Mouse (Mus musculus) CH12.LX (cell line): ENCODE data around the gene Dnajc11. TPM values are rescaled to one million over a fixed set of nuclear protein-coding genes. Genes with fewer than 3 reads are reported as not detected.

Experiments
- DNase-seq: peaks from one replicate; pipeline ENCODE4 v3.0.0-alpha.2; 2013; ENCODE audit errors: extremely low read depth
- H3K27ac ChIP-seq: 2 replicates; pipeline ENCODE4 v1.5.1; 2012; ENCODE audit warnings: low read depth, mild to moderate bottlenecking, control low read depth, moderate library complexity; ENCODE audit not compliant: insufficient read depth
- H3K27me3 ChIP-seq: replicated peaks from 2 replicates; pipeline ENCODE3; 2012; ENCODE audit warnings: inconsistent platforms
- H3K36me3 ChIP-seq, 2 experiments: replicated peaks in 1 of 2; 2 replicates each; pipeline versions ENCODE3 to v1.6.1; 2012; ENCODE audit warnings: inconsistent platforms in 1 of 2, low read length in 1 of 2, mild to moderate bottlenecking in 1 of 2, mixed read lengths in 1 of 2, moderate library complexity in 1 of 2; ENCODE audit not compliant: control insufficient read depth in 1 of 2, insufficient read depth in 1 of 2
- H3K4me1 ChIP-seq, 2 experiments: 2 replicates each; pipeline ENCODE4 v1.6.1; 2012; ENCODE audit warnings: inconsistent platforms in 1 of 2, moderate library complexity in 1 of 2; ENCODE audit not compliant: insufficient read depth in 2 of 2, control insufficient read depth in 1 of 2
- H3K4me2 ChIP-seq: 2 replicates; pipeline ENCODE4 v1.6.1; 2012; ENCODE audit warnings: low read depth, mild to moderate bottlenecking, control low read depth; ENCODE audit not compliant: poor library complexity, insufficient read depth, severe bottlenecking
- H3K4me3 ChIP-seq, 3 experiments: fragments of 150-350 bp in 1 of 3; sonication (generic) in 1 of 3; replicated peaks in 1 of 3; 2 replicates each; pipeline versions ENCODE3 to v1.5.1; 2011 to 2012; ENCODE audit warnings: low read depth in 2 of 3, low read length in 2 of 3, mild to moderate bottlenecking in 2 of 3, moderate library complexity in 2 of 3, control low read depth in 1 of 3, improper control_type of control experiment in 1 of 3, inconsistent platforms in 1 of 3, mixed read lengths in 1 of 3; ENCODE audit not compliant: poor library complexity in 1 of 3
- H3K79me2 ChIP-seq: replicated peaks from 2 replicates; pipeline ENCODE4 v1.6.1; 2012; ENCODE audit warnings: mild to moderate bottlenecking, moderate library complexity; ENCODE audit not compliant: control insufficient read depth, poor library complexity, insufficient read depth, severe bottlenecking; ENCODE audit errors: extremely low read depth
- H3K9ac ChIP-seq: 2 replicates; pipeline ENCODE4 v1.6.1; 2012; ENCODE audit warnings: low read depth, mild to moderate bottlenecking, control low read depth, moderate library complexity; ENCODE audit not compliant: insufficient read depth
- H3K9me3 ChIP-seq: replicated peaks from 2 replicates; pipeline ENCODE3; 2012; ENCODE audit warnings: low read length, inconsistent platforms, mixed read lengths
- BHLHE40 ChIP-seq: IDR thresholded peaks from 2 replicates; pipeline ENCODE4 v1.6.1; 2011; ENCODE audit warnings: mild to moderate bottlenecking, low read depth, low read length, improper control_type of control experiment
- CHD1 ChIP-seq: IDR thresholded peaks from 2 replicates; pipeline ENCODE4 v1.6.1; 2012; ENCODE audit warnings: low read depth, low read length, improper control_type of control experiment, inconsistent platforms
- CHD2 ChIP-seq: IDR thresholded peaks from 2 replicates; pipeline ENCODE4 v1.6.1; 2011; ENCODE audit warnings: low read length, improper control_type of control experiment
- CTCF ChIP-seq, 2 experiments: IDR thresholded peaks in 1 of 2; conservative IDR thresholded peaks in 1 of 2; 2 replicates each; pipeline ENCODE4 v1.5.1; 2011 to 2012; ENCODE audit warnings: low read depth in 2 of 2, low read length in 2 of 2, improper control_type of control experiment in 1 of 2, inconsistent platforms in 1 of 2, mild to moderate bottlenecking in 1 of 2, moderate library complexity in 1 of 2
- ELF1 ChIP-seq: IDR thresholded peaks from 2 replicates; pipeline ENCODE4 v1.6.1; 2014; ENCODE audit warnings: low read depth, mild to moderate bottlenecking, inconsistent platforms, low read length, improper control_type of control experiment
- EP300 ChIP-seq: IDR thresholded peaks from 2 replicates; pipeline ENCODE4 v1.6.1; 2011; ENCODE audit warnings: low read length, improper control_type of control experiment
- GABPA ChIP-seq: IDR thresholded peaks from 2 replicates; pipeline ENCODE4 v1.6.1; 2012; ENCODE audit warnings: low read depth, low read length, improper control_type of control experiment, inconsistent platforms; ENCODE audit not compliant: insufficient replicate concordance
- JUN ChIP-seq: IDR thresholded peaks from 2 replicates; pipeline ENCODE4 v1.6.1; 2011; ENCODE audit warnings: low read depth, mild to moderate bottlenecking, low read length, improper control_type of control experiment, moderate library complexity; ENCODE audit not compliant: insufficient read depth
- MAX ChIP-seq: IDR thresholded peaks from 2 replicates; pipeline ENCODE4 v1.6.1; 2011; ENCODE audit warnings: low read length, improper control_type of control experiment
- MXI1 ChIP-seq: IDR thresholded peaks from 2 replicates; pipeline ENCODE4 v1.6.1; 2011; ENCODE audit warnings: mild to moderate bottlenecking, low read depth, low read length, improper control_type of control experiment
- NELFE ChIP-seq: IDR thresholded peaks from 2 replicates; pipeline ENCODE4 v1.6.1; 2011; ENCODE audit warnings: low read depth, low read length, improper control_type of control experiment
- NRF1 ChIP-seq: IDR thresholded peaks from 2 replicates; pipeline ENCODE4 v1.6.1; 2014; ENCODE audit warnings: low read depth, mild to moderate bottlenecking, inconsistent platforms, low read length, improper control_type of control experiment, moderate library complexity
- POLR2A ChIP-seq: IDR thresholded peaks from 2 replicates; pipeline ENCODE4 v1.6.1; 2011; ENCODE audit warnings: low read depth, mild to moderate bottlenecking, improper control_type of control experiment, low read length
- POLR2AphosphoS2 ChIP-seq: IDR thresholded peaks from 2 replicates; pipeline ENCODE4 v1.6.1; 2011; ENCODE audit warnings: low read depth, low read length, improper control_type of control experiment
- RAD21 ChIP-seq: IDR thresholded peaks from 2 replicates; pipeline ENCODE4 v1.6.1; 2011; ENCODE audit warnings: low read depth, mild to moderate bottlenecking, low read length, improper control_type of control experiment, moderate library complexity
- SIN3A ChIP-seq: IDR thresholded peaks from 2 replicates; pipeline ENCODE4 v1.6.1; 2012; ENCODE audit warnings: low read length, improper control_type of control experiment, inconsistent platforms
- SMC3 ChIP-seq: IDR thresholded peaks from 2 replicates; pipeline ENCODE4 v1.6.1; 2011; ENCODE audit warnings: low read depth, low read length, improper control_type of control experiment
- TBP ChIP-seq: conservative IDR thresholded peaks from 2 replicates; pipeline ENCODE4 v1.6.1; 2011; ENCODE audit warnings: low read depth, low read length, improper control_type of control experiment
- TCF12 ChIP-seq: IDR thresholded peaks from 2 replicates; pipeline ENCODE4 v1.6.1; 2014; ENCODE audit warnings: low read depth, mild to moderate bottlenecking, inconsistent platforms, low read length, improper control_type of control experiment
- USF2 ChIP-seq: conservative IDR thresholded peaks from 2 replicates; pipeline ENCODE4 v1.6.1; 2011; ENCODE audit warnings: low read depth, low read length, improper control_type of control experiment
- ZC3H11A ChIP-seq: IDR thresholded peaks from 2 replicates; pipeline ENCODE4 v1.6.1; 2012; ENCODE audit warnings: low read depth, mild to moderate bottlenecking, inconsistent platforms, low read length, improper control_type of control experiment
- ZMIZ1 ChIP-seq: IDR thresholded peaks from 2 replicates; pipeline ENCODE4 v1.6.1; 2012; ENCODE audit warnings: low read depth, mild to moderate bottlenecking, inconsistent platforms, low read length, improper control_type of control experiment
- dilution Hi-C: fragments of 300-500 bp; cut with MboI; formaldehyde crosslinking; loops from 2 replicates; pipeline ENCODE4 v1.14.3; 2020; ENCODE audit warnings: low sequenced_read_pairs; ENCODE audit not compliant: extremely low pct_unique_long_range_greater_than_20kb, extremely low pct_ligation_motif_present
- in situ Hi-C: fragments of 300-500 bp; cut with MboI; formaldehyde crosslinking; loops from 3 replicates; pipeline ENCODE4 v1.14.3; 2019; ENCODE audit warnings: low sequenced_read_pairs, low pct_ligation_motif_present, low pct_unique_long_range_greater_than_20kb, mixed read lengths
- polyA plus RNA-seq: library from polyadenylated mRNA; unstranded; fragments of >175 nt; gene quantifications from 2 replicates; pipeline ENCODE4 v1.2.1, GENCODE M21; 2012; ENCODE audit warnings: low read depth; ENCODE audit not compliant: insufficient read length
- total RNA-seq, 2 experiments: library from RNA; depleted of rRNA; stranded (reverse); fragments of 300-350 nt in 1 of 2; fragments of >200 nt in 1 of 2; gene quantifications; 2 replicates each; pipeline ENCODE4 v1.2.3; 2012 to 2014

Dnajc11 gene
- total and polyA plus RNA-seq, 3 experiments, result 63.5 to 102 (median 75.6) TPM

DNA sequence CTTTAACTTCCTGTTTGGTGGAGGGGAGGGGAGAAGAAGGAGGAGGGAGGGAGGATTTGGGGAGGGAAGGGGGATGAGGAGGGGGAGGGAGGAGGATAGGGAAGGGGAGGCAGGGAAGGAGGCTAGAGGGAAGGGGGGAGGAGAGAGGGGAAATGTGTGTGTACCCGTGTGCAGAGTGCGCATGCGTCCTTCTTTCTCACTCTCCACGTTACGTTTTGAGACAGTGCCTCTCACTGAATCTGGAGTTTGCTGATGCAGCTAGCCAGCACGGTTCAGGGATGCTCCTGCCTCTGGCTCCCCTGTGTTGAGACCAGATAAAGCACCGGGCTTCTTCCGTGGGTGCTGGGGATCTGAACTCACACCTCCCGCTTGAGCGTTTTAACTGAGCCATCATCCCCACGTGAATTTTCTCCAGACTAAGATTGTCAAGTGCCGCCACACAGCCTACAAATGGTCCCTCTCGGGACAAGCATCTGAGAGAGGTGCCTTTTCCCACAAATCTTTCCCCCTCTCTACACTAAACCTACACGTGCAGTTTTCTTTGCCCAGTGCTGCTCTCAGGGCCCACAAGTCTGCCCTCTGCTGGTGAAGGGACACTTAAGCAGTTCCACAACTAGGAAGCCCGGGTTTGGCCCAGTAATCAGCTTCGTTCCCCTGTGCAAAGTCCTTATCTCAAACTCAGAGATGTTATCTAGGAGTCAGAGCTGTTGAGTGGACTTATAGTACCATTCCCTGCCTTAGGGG lies 13.4 kb upstream of the Dnajc11 start:
- dilution Hi-C loops (no loop called here), in situ Hi-C loops (no loop called here)
- H3K4me2 ChIP-seq, result no peak overlapping the region
- no peak overlapping the region for H3K27ac ChIP-seq
- H3K79me2 ChIP-seq, result no peaks in the 10 kb centered on the region
- no peak overlapping the region for H3K9ac ChIP-seq
- H3K4me1 ChIP-seq, result no peaks in the 10 kb centered on the region
- H3K4me3 ChIP-seq, result no peak overlapping the region
- no peaks in the 10 kb centered on the region for H3K36me3 ChIP-seq
- DNase-seq, result no peak
- peak; percentile 17; the same call in 1 of the 2 replicates for TF ChIP-seq SMC3
- TF ChIP-seq TBP, result no peak
- TF ChIP-seq ZMIZ1, result no peak
- 0 out of 2 replicates have a peak, but pooled peaks have one; percentile 4 for TF ChIP-seq BHLHE40
- peak; percentile 41 to 53; a peak in 3 of 4 replicates for TF ChIP-seq CTCF (conservative IDR thresholded peaks at IDR 0.05 in 1 of 2, IDR thresholded peaks at IDR 0.05 in 1 of 2; ENCODE audit: low read depth in 2 of 2, low read length in 2 of 2)
- no peak; the same call in 1 of the 2 replicates for TF ChIP-seq RAD21
- TF ChIP-seq, all 38 proteins: peak for 3
- Histone ChIP-seq H3K27me3 (peaks cover 12% of the 10 kb centered on the region), H3K9me3 (peaks cover 30% of the 10 kb centered on the region)

DNA sequence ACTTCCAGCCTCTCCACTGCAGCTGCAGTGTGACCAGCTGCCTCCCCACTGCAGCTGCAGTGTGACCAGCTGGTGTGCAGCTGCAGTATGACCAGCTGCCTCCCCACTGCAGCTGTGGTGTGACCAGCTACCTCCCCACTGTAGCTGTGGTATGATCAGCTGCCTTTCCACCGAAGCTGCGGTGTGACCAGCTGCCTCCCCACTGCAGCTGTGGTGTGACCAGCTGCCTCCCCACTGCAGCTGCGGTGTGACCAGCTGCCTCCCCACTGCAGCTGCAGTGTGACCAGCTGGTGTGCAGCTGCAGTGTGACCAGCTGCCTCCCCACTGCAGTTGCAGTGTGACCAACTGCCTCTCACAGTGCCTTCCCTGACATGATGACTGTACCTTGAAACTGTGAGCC lies 11.4 kb upstream of the Dnajc11 start:
- dilution Hi-C loops (no loop called here), in situ Hi-C loops (no loop called here)
- Histone ChIP-seq H3K36me3 (no peaks in the 10 kb centered on the region), H3K4me2 (no peak overlapping the region), H3K9ac (no peak overlapping the region), H3K4me3 (no peak overlapping the region), H3K27me3 (peaks cover 20% of the 10 kb centered on the region), H3K79me2 (no peaks in the 10 kb centered on the region), H3K27ac (no peak overlapping the region), H3K9me3 (peaks cover 25% of the 10 kb centered on the region), H3K4me1 (peaks cover 0 to 7% of the 10 kb centered on the region in 2 experiments; a peak in 2 of 4 replicates)
- no peak for DNase-seq
- TF ChIP-seq EP300 (no peak), CTCF (conservative IDR thresholded peaks at IDR 0.05 in 1 of 2, IDR thresholded peaks at IDR 0.05 in 1 of 2; ENCODE audit: low read depth in 2 of 2, low read length in 2 of 2) (no peak), RAD21 (no peak)

DNA sequence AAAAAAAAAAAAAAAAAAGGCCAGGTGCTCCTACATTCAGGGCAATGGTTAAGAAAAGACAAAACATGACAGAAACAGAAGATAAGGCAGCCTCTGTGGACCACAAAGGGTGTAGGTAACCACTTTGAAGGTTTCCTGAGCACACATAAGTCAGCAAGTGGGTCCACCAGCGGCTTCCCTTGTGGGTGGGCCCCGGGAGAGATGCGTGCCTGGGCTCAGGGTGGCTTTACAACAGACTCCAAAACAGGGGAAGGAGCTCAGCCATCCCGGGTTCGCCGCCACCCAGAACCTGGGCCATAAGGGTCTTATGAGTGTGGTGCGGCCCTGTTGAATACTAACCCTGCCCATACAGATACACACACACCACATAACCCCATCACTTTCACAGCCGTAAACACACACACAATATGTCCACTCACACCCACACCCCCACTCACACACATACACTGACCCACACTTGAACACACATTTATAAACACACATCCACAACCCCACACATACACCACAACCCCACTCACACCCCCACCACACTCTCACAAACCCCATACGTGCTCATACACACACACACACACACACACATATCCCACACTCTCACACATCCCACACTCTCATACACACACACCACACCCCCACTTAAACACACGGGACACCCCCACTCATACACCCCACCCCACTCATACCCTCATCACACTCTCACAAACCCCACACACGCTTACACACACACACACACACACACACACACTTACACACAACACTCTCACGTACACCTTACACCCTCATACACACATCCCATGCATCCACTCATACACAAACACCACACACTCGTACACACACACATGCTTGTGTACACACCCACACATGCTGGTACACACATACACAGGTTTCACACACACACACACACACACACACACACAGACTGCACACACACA lies 651 bp upstream of the Dnajc11 start:
- Histone ChIP-seq H3K27me3 (peaks cover 10% of the 10 kb centered on the region), H3K36me3 (peaks cover 0 to 17% of the 10 kb centered on the region in 2 experiments), H3K79me2 (peaks cover 40% of the 10 kb centered on the region), H3K9ac (no peak overlapping the region), H3K9me3 (no peaks in the 10 kb centered on the region), H3K4me3 (peak overlapping the region; percentile 41 to 100 (median 58)), H3K27ac (no peak overlapping the region), H3K4me1 (peaks cover 10 to 30% of the 10 kb centered on the region in 2 experiments), H3K4me2 (no peak overlapping the region; the same call in 1 of the 2 replicates)
- in situ Hi-C loops, result no loop called here
- dilution Hi-C loops, result no loop called here
- no peak for DNase-seq
- no peak for TF ChIP-seq JUN
- TF ChIP-seq CHD1, result no peak
- no peak for TF ChIP-seq ZC3H11A
- TF ChIP-seq RAD21, result no peak
- no peak for TF ChIP-seq NELFE
- no peak for TF ChIP-seq POLR2A
- TF ChIP-seq NRF1, result no peak
- TF ChIP-seq USF2, result no peak
- TF ChIP-seq GABPA, result no peak
- TF ChIP-seq CHD2, result no peak
- TF ChIP-seq ELF1, result no peak
- no peak for TF ChIP-seq MXI1
- TF ChIP-seq SIN3A, result no peak
- TF ChIP-seq ZMIZ1, result no peak
- no peak for TF ChIP-seq TCF12
- no peak for TF ChIP-seq POLR2AphosphoS2
- TF ChIP-seq SMC3, result no peak
- TF ChIP-seq MAX, result no peak
